Mouse (Mus musculus) G1E (cell line): ENCODE measurements around the gene Padi6. TPM values are rescaled to one million over a fixed set of nuclear protein-coding genes. Genes with fewer than 3 reads are reported as not detected.

Experiments
- ATAC-seq: 2 replicates; pipeline ENCODE4 v1.8.0; 2016; ENCODE audit warnings: mild to moderate bottlenecking; ENCODE audit not compliant: insufficient number of reproducible peaks, poor library complexity, low FRiP score, severe bottlenecking; ENCODE audit errors: extremely low read depth
- DNase-seq: peaks from one replicate; pipeline ENCODE4 v3.0.0; 2012; ENCODE audit warnings: low spot score
- H3K27me3 ChIP-seq: 2 replicates; pipeline ENCODE4 v1.6.1; 2012; ENCODE audit warnings: mild to moderate bottlenecking, low read length, inconsistent platforms; ENCODE audit not compliant: insufficient read depth
- H3K36me3 ChIP-seq: replicated peaks from 2 replicates; pipeline ENCODE3; 2012; ENCODE audit warnings: mild to moderate bottlenecking, inconsistent platforms
- H3K4me1 ChIP-seq: 2 replicates; pipeline ENCODE4 v1.6.1; 2012; ENCODE audit warnings: low read depth, low read length, inconsistent platforms, mixed read lengths; ENCODE audit not compliant: insufficient read depth
- H3K4me3 ChIP-seq: 2 replicates; pipeline ENCODE4 v1.5.1; 2012; ENCODE audit warnings: low read depth, mild to moderate bottlenecking, inconsistent platforms, low read length, moderate library complexity, mixed read lengths
- H3K9me3 ChIP-seq: replicated peaks from 2 replicates; pipeline ENCODE4 v1.6.1; 2012; ENCODE audit warnings: inconsistent platforms
- CTCF ChIP-seq: IDR thresholded peaks from 2 replicates; pipeline ENCODE4 v1.5.1; 2012; ENCODE audit warnings: low read depth, low read length, inconsistent platforms, mixed read lengths
- GATA1 ChIP-seq: IDR thresholded peaks from 2 replicates; pipeline ENCODE4 v1.6.1; 2012; ENCODE audit warnings: borderline replicate concordance, low read length, inconsistent platforms, mixed read lengths
- GATA2 ChIP-seq: IDR thresholded peaks from 2 replicates; pipeline ENCODE4 v1.6.1; 2012; ENCODE audit warnings: low read depth, low read length, inconsistent platforms, borderline replicate concordance
- POLR2AphosphoS5 ChIP-seq: IDR thresholded peaks from 2 replicates; pipeline ENCODE4 v1.6.1; 2012; ENCODE audit warnings: low read depth, low read length, inconsistent platforms; ENCODE audit not compliant: insufficient replicate concordance
- TAL1 ChIP-seq: conservative IDR thresholded peaks from 2 replicates; pipeline ENCODE4 v1.6.1; 2012; ENCODE audit warnings: low read depth, low read length, inconsistent platforms, mixed read lengths
- polyA plus RNA-seq: library from polyadenylated mRNA; stranded (reverse); fragments of >175 nt; gene quantifications from 2 replicates; pipeline ENCODE4 v1.2.3, GENCODE M21; 2012
- total RNA-seq, 2 experiments: library from RNA; stranded (forward) in 1 of 2; stranded (reverse) in 1 of 2; fragments of 200-1000 nt in 1 of 2; fragments of >200 nt in 1 of 2; fragmentation: Nextera tagmentation in 1 of 2; gene quantifications; 2 replicates each; pipeline ENCODE4 v1.2.3; 2014 to 2017

Gene Padi6
- total RNA-seq (2014; fragmentation: Nextera tagmentation) (not detected in 2 replicates), total RNA-seq (2017) (not detected in 2 replicates), polyA plus RNA-seq (not detected in 2 replicates)

DNA sequence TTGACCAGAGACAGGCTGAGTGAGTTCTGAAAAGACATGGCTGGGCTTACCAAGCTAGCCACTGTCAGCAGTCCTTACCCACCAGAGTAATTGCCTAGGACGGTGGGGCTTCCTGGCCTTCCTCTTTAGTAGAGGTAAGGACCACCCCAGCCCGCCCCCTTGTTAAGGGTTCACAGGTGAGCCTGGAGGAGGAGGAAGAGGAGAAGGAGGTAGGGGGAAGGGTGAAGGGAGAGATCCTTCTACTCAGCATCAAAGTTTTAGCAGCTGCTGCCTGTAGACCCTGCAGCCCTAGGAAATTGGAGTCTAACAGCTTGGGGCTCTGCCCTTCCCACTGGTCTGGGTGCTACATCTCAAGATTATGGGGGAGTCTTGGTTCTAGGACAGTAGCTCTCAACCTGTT is at the start of gene Padi6:
Gene Padi6, minus strand, starts transcription at position 101 of the 400 bp plus-strand sequence.
- H3K27me3 ChIP-seq: peaks cover 39% of the 10 kb centered on the region

DNA sequence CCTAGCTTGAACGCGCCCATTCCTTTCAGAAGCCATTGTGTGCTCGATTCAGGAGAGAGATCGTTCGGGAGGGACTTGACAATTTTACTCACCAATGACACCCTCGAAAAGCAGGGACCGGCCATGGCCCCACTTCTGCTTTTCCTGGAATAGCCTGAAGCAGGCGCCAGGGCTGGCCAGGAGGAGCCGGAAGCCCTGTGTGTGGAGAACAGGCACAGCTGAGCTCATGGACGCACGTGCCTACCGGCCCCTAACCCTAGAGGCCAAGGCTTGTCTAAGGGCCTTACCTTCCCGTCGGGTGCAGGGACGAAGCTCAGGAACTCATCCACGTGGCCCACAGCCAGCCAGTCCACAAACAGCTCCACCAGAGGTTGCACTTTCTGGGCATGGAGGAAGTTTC is 48.6 kb upstream of the Padi6 start:
- no peak for ATAC-seq
- H3K36me3 ChIP-seq: no peaks in the 10 kb centered on the region
- H3K9me3 ChIP-seq: 0 out of 2 replicates have a peak, but pooled peaks cover 3% of the 10 kb centered on the region
- H3K4me3 ChIP-seq: no peak overlapping the region
- DNase-seq: no peak
- TF ChIP-seq GATA2 (no peak), CTCF (no peak), TAL1 (no peak), POLR2AphosphoS5 (no peak), GATA1 (no peak)
- H3K27me3 ChIP-seq: no peaks in the 10 kb centered on the region
- H3K4me1 ChIP-seq: no peaks in the 10 kb centered on the region

More for the DNA sequence above, at the start of gene Padi6:
- no peak for TF ChIP-seq GATA1
- TF ChIP-seq CTCF: no peak
- TF ChIP-seq POLR2AphosphoS5: no peak
- TF ChIP-seq TAL1: no peak
- TF ChIP-seq GATA2: no peak
- 0 out of 2 replicates have a peak within 1 kb of the TSS, but pooled peaks have one; percentile 27 for H3K4me3 ChIP-seq
- no peak for DNase-seq
- peaks cover 28% of the 10 kb centered on the region for H3K4me1 ChIP-seq
- H3K36me3 ChIP-seq: no peaks in the 10 kb centered on the region
- ATAC-seq: no peak
- H3K9me3 ChIP-seq: no peaks in the 10 kb centered on the region

DNA sequence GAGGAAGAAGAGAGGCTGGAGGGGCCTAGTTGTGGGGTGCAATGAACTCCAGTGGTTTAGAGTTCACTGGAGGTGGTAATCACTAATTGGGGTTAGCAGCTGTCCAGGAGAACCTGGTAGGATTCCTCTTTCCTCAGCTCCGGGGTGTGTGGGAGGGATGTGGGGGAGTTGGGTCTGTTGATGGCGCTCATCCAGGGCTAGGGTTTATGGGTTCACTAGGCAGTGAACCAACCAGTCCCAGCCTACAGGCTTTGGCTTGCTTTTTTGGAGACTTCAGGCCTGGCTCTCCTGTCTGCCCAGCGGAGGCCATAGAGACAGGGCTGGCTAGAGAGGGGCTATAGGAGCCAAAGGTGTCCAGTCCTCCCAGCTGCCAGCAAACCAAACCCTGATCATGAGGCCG is 47.5 kb upstream of the Padi6 start:
- H3K27me3 ChIP-seq: no peaks in the 10 kb centered on the region
- H3K4me1 ChIP-seq: no peaks in the 10 kb centered on the region
- DNase-seq: no peak
- no peak for ATAC-seq
- TF ChIP-seq TAL1 (no peak), GATA1 (no peak), GATA2 (no peak), CTCF (no peak), POLR2AphosphoS5 (no peak)
- no peaks in the 10 kb centered on the region for H3K36me3 ChIP-seq
- H3K9me3 ChIP-seq: 0 out of 2 replicates have a peak, but pooled peaks cover 3% of the 10 kb centered on the region
- H3K4me3 ChIP-seq: no peak overlapping the region

GRCm38 (mm10) chr4:140788983-140789382 is 46.5 kb upstream of the Padi6 start:
- H3K9me3 ChIP-seq: 0 out of 2 replicates have a peak, but pooled peaks cover 3% of the 10 kb centered on the region
- peak; percentile 27 for DNase-seq
- no peak; the same call in 1 of the 2 replicates for ATAC-seq
- no peaks in the 10 kb centered on the region for H3K4me1 ChIP-seq
- no peaks in the 10 kb centered on the region for H3K36me3 ChIP-seq
- TF ChIP-seq GATA1 (no peak), CTCF (peak; percentile 84)
- no peaks in the 10 kb centered on the region for H3K27me3 ChIP-seq
- H3K4me3 ChIP-seq: no peak overlapping the region

DNA sequence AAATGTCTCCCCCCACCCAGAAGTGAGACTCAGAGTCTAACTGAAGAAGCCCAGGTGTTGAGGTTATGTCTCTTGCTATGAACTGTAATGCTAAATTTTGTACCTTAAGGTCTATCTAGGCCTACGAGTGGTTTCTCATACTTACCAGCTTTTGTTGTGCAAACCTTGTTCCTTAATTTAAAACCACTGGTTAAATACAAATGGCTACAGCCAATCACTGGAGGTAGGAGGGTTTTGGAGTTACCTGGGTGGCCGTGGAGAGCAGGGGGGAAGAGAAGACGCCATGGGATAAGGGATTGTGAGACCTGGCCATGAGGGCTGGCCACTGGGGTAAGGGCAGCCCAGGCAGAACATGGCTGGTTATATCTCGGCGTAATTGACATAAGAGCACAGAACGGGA is 45.8 kb upstream of the Padi6 start:
- no peaks in the 10 kb centered on the region for H3K4me1 ChIP-seq
- no peaks in the 10 kb centered on the region for H3K36me3 ChIP-seq
- no peak overlapping the region for H3K4me3 ChIP-seq
- no peak for TF ChIP-seq POLR2AphosphoS5
- H3K9me3 ChIP-seq: 0 out of 2 replicates have a peak, but pooled peaks cover 3% of the 10 kb centered on the region
- DNase-seq (no peak), ATAC-seq (no peak)
- H3K27me3 ChIP-seq: no peaks in the 10 kb centered on the region

DNA sequence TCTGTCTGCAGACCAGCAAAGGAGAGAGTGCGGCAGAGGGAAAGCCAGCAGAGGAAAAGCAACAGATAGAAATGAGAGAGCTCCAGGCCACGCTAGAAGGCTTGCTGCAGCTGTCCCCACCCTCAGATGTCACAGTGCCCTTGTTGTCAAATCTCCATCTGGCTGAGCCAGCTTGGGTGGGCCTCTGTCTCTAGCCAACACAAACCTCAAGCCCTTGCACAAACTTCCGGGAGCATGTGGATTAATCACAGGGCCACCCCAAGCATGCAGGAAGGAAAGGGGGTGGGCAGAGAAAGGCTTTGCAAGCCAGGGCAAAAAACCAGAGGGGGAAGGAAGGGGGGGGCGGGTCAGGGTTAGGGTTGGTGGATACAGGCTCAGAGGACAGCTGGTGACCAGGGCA is 45.0 kb upstream of the Padi6 start:
- DNase-seq (no peak), ATAC-seq (no peak)
- Histone ChIP-seq H3K36me3 (no peaks in the 10 kb centered on the region), H3K4me1 (no peaks in the 10 kb centered on the region), H3K9me3 (0 out of 2 replicates have a peak, but pooled peaks cover 3% of the 10 kb centered on the region), H3K27me3 (no peaks in the 10 kb centered on the region), H3K4me3 (no peak overlapping the region)
- no peak for TF ChIP-seq POLR2AphosphoS5
- TF ChIP-seq CTCF: no peak
- no peak for TF ChIP-seq GATA1
- no peak for TF ChIP-seq GATA2
- TF ChIP-seq TAL1: no peak

DNA sequence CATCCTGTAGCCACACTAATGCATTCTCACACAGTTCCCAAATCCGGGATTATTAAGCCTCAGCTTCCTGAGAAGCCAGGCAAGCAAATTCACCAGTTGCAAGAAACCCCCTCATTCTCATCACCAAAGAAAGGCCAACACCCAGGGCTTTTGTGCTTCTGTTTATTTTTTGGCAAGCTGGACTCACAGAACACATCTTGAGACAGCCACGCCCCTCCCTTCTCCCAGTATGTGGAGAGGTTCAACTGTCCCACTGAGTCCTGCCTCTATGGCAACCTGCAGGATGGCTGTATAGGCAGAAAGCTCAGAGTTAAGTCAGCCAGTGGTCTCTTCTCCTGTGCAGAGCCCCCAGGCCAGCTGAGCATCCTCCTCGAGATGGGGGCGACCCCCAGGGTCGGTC is 42.8 kb upstream of the Padi6 start:
- TF ChIP-seq POLR2AphosphoS5 (no peak), GATA1 (no peak), TAL1 (no peak), CTCF (no peak), GATA2 (no peak)
- DNase-seq (no peak), ATAC-seq (no peak)
- H3K36me3 ChIP-seq: no peaks in the 10 kb centered on the region
- H3K27me3 ChIP-seq: peaks cover 3% of the 10 kb centered on the region; the same call in 1 of the 2 replicates
- 0 out of 2 replicates have a peak, but pooled peaks cover 3% of the 10 kb centered on the region for H3K9me3 ChIP-seq
- no peaks in the 10 kb centered on the region for H3K4me1 ChIP-seq
- H3K4me3 ChIP-seq: no peak overlapping the region
